ENCODE assay signal across 13 mouse cellular contexts in genomic region chr11:89001569-89001968, GRCm38 (mm10). TPM values are rescaled to one million over a fixed set of nuclear protein-coding genes. Genes with fewer than 3 reads are reported as not detected.
DNase-seq lines count a peak whose midpoint lies in the region; ATAC-seq and TF ChIP-seq lines count a peak whose summit lies in the region.
"Had no signal": no experiment of that assay in that cellular context is flagged by ENCODE, and none has a peak within 500 bp of the region (broad histone marks: within the 10 kb centered on the region; RNA-seq: fewer than 3 reads in every experiment).

No protein-coding gene starts in this region.

- DNase-seq in heart, embryonic 10.5 days (ENCODE audit: low spot score), result no peak
- DNase-seq in heart, postnatal 25 days (ENCODE audit: low spot score), result no peak
- DNase-seq in lung, adult 2 months, result no peak
- no peak for DNase-seq in lung, postnatal 10 days
- DNase-seq in layer of hippocampus, postnatal 36 days, result no peak
- DNase-seq in c-Kit-positive CD71-positive TER-119-positive erythroid progenitor cells, embryonic 14.5 days (ENCODE audit: low spot score), result no peak
- DNase-seq: cerebellum, adult 11 months; midbrain, embryonic 14.5 days had no signal

- no peaks in the 10 kb centered on the region; the same call in 1 of the 2 replicates for H3K27me3 ChIP-seq in heart, embryonic 10.5 days (ENCODE audit: insufficient read depth, poor library complexity, severe bottlenecking)
- H3K27me3 ChIP-seq in neural tube, embryonic 14.5 days (ENCODE audit: control insufficient read depth, insufficient read depth, low read length), result peaks cover 11% of the 10 kb centered on the region; the same call in 1 of the 2 replicates

- no peak overlapping the region for H3K27ac ChIP-seq in heart, embryonic 10.5 days
- H3K27ac ChIP-seq in brown adipose tissue, adult 24 weeks (replicated peaks; ENCODE audit: low read depth, low read length), result peak overlapping the region; percentile 91
- H3K27ac ChIP-seq in neural tube, embryonic 14.5 days (ENCODE audit: low read depth, low read length), result no peak overlapping the region

- H3K9me3 ChIP-seq in heart, embryonic 10.5 days, result no peaks in the 10 kb centered on the region
- no peaks in the 10 kb centered on the region for H3K9me3 ChIP-seq in neural tube, embryonic 14.5 days (ENCODE audit: control insufficient read depth, low read length)

- TF ChIP-seq CTCF in lung, adult 2 months (IDR thresholded peaks at IDR 0.05; ENCODE audit: insufficient read depth, low read length), result no peak

- no peak overlapping the region for H3K9ac ChIP-seq in neural tube, embryonic 14.5 days (replicated peaks; ENCODE audit: low read depth, low read length)

- H3K4me2 ChIP-seq in neural tube, embryonic 14.5 days (ENCODE audit: low read depth, low read length), result peak overlapping the region; percentile 12; the same call in 1 of the 2 replicates

- no peak for ATAC-seq in neural tube, embryonic 14.5 days (ENCODE audit: low read depth)

- WGBS in heart, embryonic 10.5 days, result 95% methylated on average over 7 of the region's 7 CpGs
- WGBS in lung, adult 2 months, result 62% methylated on average over 7 of the region's 7 CpGs
- 96% methylated on average over 7 of the region's 7 CpGs for WGBS in neural tube, embryonic 14.5 days

- H3K4me3 ChIP-seq in heart, embryonic 10.5 days, result 0 out of 2 replicates have a peak overlapping the region, but pooled peaks have one; percentile 22
- H3K4me3 ChIP-seq in lung, adult 2 months (replicated peaks; ENCODE audit: extremely low read depth, low read depth, low read length), result peak overlapping the region; percentile 43
- peak overlapping the region; percentile 68 for H3K4me3 ChIP-seq in brown adipose tissue, adult 24 weeks (ENCODE audit: insufficient read depth, low read depth, low read length)
- no peak overlapping the region for H3K4me3 ChIP-seq in neural tube, embryonic 14.5 days (ENCODE audit: low read depth, low read length)

- peaks cover 9% of the 10 kb centered on the region; the same call in 1 of the 2 replicates for H3K36me3 ChIP-seq in heart, embryonic 10.5 days
- no peaks in the 10 kb centered on the region for H3K36me3 ChIP-seq in neural tube, embryonic 14.5 days (ENCODE audit: control insufficient read depth, insufficient read depth, low read length)

- no peak for TF ChIP-seq POLR2A in lung, adult 2 months (IDR thresholded peaks at IDR 0.05; ENCODE audit: borderline replicate concordance, extremely low read depth, low read depth, low read length)

- intact Hi-C loops in heart, postnatal 25 days (cut with DNase I), result loop anchor here (2.0 kb wide), 1 partner anchor 57 kb away; no protein-coding TSS in a partner anchor

- peaks cover 35% of the 10 kb centered on the region for H3K4me1 ChIP-seq in heart, embryonic 10.5 days
- H3K4me1 ChIP-seq in lung, adult 2 months (ENCODE audit: control insufficient read depth, insufficient read depth, low read length), result peaks cover 18% of the 10 kb centered on the region
- H3K4me1 ChIP-seq in brown adipose tissue, adult 24 weeks (ENCODE audit: control insufficient read depth, insufficient read depth, insufficient read length, low read length), result peaks cover 22% of the 10 kb centered on the region
- H3K4me1 ChIP-seq in neural tube, embryonic 14.5 days (ENCODE audit: control insufficient read depth, insufficient read depth, low read length), result no peaks in the 10 kb centered on the region

RNA-seq across cellular contexts. Expression of gene Trim25, which starts 2.4 kb away (rescaled TPM):
- 12.7 and 13.9 TPM in 2 replicates for polyA plus RNA-seq in heart, embryonic 10.5 days (2016; fragmentation: Nextera tagmentation; extraction: Ambion mirVana)
- 10 to 100 TPM; 20.5 to 22.7 TPM for total RNA-seq in heart, postnatal 25 days (2021)
- 51.5 and 52.9 TPM in 2 replicates for polyA plus RNA-seq in lung, adult 2 months (2012; rRNA removed)
- 7.9 and 8.6 TPM in 2 replicates for polyA plus RNA-seq in brown adipose tissue, adult 24 weeks (2012; ENCODE audit: insufficient read depth, insufficient read length, missing spikeins)
- 3.3 and 4.7 TPM in 2 replicates for polyA plus RNA-seq in neural tube, embryonic 14.5 days (2014; fragmentation: Nextera tagmentation; extraction: Ambion mirVana)
- 1 to 10 TPM; 3.4 to 4.5 TPM for total RNA-seq in layer of hippocampus, postnatal 36 days (2021)

RNA-seq across cellular contexts. Expression of gene Coil, which starts 31.5 kb away (rescaled TPM):
- polyA plus RNA-seq in heart, embryonic 10.5 days (2016; fragmentation: Nextera tagmentation; extraction: Ambion mirVana), result 15.4 and 19.2 TPM in 2 replicates
- 1 to 10 TPM; 4.6 to 4.9 TPM for total RNA-seq in heart, postnatal 25 days (2021)
- 3.5 and 4.0 TPM in 2 replicates for polyA plus RNA-seq in lung, adult 2 months (2012; rRNA removed)
- 2.4 and 3.0 TPM in 2 replicates for polyA plus RNA-seq in brown adipose tissue, adult 24 weeks (2012; ENCODE audit: insufficient read depth, insufficient read length, missing spikeins)
- 17.0 TPM in 2 replicates for polyA plus RNA-seq in neural tube, embryonic 14.5 days (2014; fragmentation: Nextera tagmentation; extraction: Ambion mirVana)
- 10 to 100 TPM; 17.5 to 19.4 TPM for total RNA-seq in layer of hippocampus, postnatal 36 days (2021)

RNA-seq across cellular contexts. Expression of gene Elobl, which starts 34.8 kb away (rescaled TPM):
- not detected in 2 replicates for polyA plus RNA-seq in heart, embryonic 10.5 days (2016; fragmentation: Nextera tagmentation; extraction: Ambion mirVana)
- total RNA-seq in heart, postnatal 25 days (2021), result not detected
- 0.97 and 1.3 TPM in 2 replicates for polyA plus RNA-seq in lung, adult 2 months (2012; rRNA removed)
- polyA plus RNA-seq in brown adipose tissue, adult 24 weeks (2012; ENCODE audit: insufficient read depth, insufficient read length, missing spikeins), result not detected in 2 replicates
- polyA plus RNA-seq in neural tube, embryonic 14.5 days (2014; fragmentation: Nextera tagmentation; extraction: Ambion mirVana), result not detected in 2 replicates
- not detected for total RNA-seq in layer of hippocampus, postnatal 36 days (2021)
- total RNA-seq: left cerebral cortex, adult 8-10 months had no signal
- polyA plus RNA-seq: embryonic facial prominence, embryonic 11.5 days; midbrain, embryonic 14.5 days; stomach, embryonic 14.5 days had no signal

RNA-seq across cellular contexts. Expression of gene Scpep1, which starts 46.3 kb away (rescaled TPM):
- polyA plus RNA-seq in heart, embryonic 10.5 days (2016; fragmentation: Nextera tagmentation; extraction: Ambion mirVana), result 56.2 and 61.9 TPM in 2 replicates
- total RNA-seq in heart, postnatal 25 days (2021), result 10 to 100 TPM; 16.8 to 20.3 TPM
- 17.7 and 28.1 TPM in 2 replicates for polyA plus RNA-seq in lung, adult 2 months (2012; rRNA removed)
- 56.9 and 57.0 TPM in 2 replicates for polyA plus RNA-seq in brown adipose tissue, adult 24 weeks (2012; ENCODE audit: insufficient read depth, insufficient read length, missing spikeins)
- 23.7 and 28.0 TPM in 2 replicates for polyA plus RNA-seq in neural tube, embryonic 14.5 days (2014; fragmentation: Nextera tagmentation; extraction: Ambion mirVana)
- total RNA-seq in layer of hippocampus, postnatal 36 days (2021), result 10 to 100 TPM; 12.9 to 13.1 TPM
